Mouse (Mus musculus): ENCODE data around the gene Tmem26. TPM values are rescaled to one million over a fixed set of nuclear protein-coding genes. Genes with fewer than 3 reads are reported as not detected.
"Not testable (repeated sequence)": the region's sequence is repeated elsewhere in the genome, so short reads cannot be mapped to it uniquely, and the experiment has no call there.

The Tmem26 gene
- polyA plus RNA-seq, 1 experiment from 2014 or later, result 5.0 TPM

GRCm38 (mm10) chr10:68715396-68715795, 8.1 kb upstream of the Tmem26 start:
- Histone ChIP-seq H3K9me3 (no peaks in the 10 kb centered on the region), H3K9ac (no peak overlapping the region), H3K4me2 (no peak overlapping the region), H3K27ac (replicated peaks) (no peak overlapping the region), H3K4me1 (replicated peaks) (no peaks in the 10 kb centered on the region), H3K4me3 (no peak overlapping the region), H3K27me3 (no peaks in the 10 kb centered on the region), H3K36me3 (no peaks in the 10 kb centered on the region)
- WGBS, result 88% methylated on average over 3 of the region's 3 CpGs
- ATAC-seq (ENCODE audit: low read depth), result no peak

- WGBS, result 80% methylated on average over 3 of the region's 3 CpGs
- Histone ChIP-seq H3K36me3 (no peaks in the 10 kb centered on the region), H3K4me1 (replicated peaks) (peaks cover 2% of the 10 kb centered on the region), H3K4me2 (no peak overlapping the region), H3K27me3 (peaks cover 2% of the 10 kb centered on the region), H3K27ac (replicated peaks) (no peak overlapping the region), H3K4me3 (no peak overlapping the region), H3K9ac (no peak overlapping the region), H3K9me3 (no peaks in the 10 kb centered on the region)
- ATAC-seq (ENCODE audit: low read depth), result no peak
Observed at GRCm38 (mm10) chr10:68718375-68718774, 5.1 kb upstream of the Tmem26 start.

- Histone ChIP-seq H3K27me3 (peaks cover 4% of the 10 kb centered on the region), H3K9me3 (no peaks in the 10 kb centered on the region), H3K4me2 (no peak overlapping the region), H3K4me1 (replicated peaks) (peaks cover 18% of the 10 kb centered on the region), H3K4me3 (no peak overlapping the region), H3K27ac (replicated peaks) (no peak overlapping the region), H3K36me3 (no peaks in the 10 kb centered on the region), H3K9ac (no peak overlapping the region)
- 72% methylated on average over 5 of the region's 5 CpGs for WGBS
- ATAC-seq (ENCODE audit: low read depth), result no peak
Observed at GRCm38 (mm10) chr10:68720887-68721400, 2.5 kb upstream of the Tmem26 start.

GRCm38 (mm10) chr10:68723015-68723414, 431 bp upstream of the Tmem26 start:
- WGBS, result 37% methylated on average over 7 of the region's 7 CpGs

GRCm38 (mm10) chr10:68724361-68724720, 895 bp downstream of the Tmem26 start:
- no peak overlapping the region for H3K27ac ChIP-seq (replicated peaks)
- no peaks in the 10 kb centered on the region for H3K36me3 ChIP-seq
- under 1% methylated on average over 11 of the region's 11 CpGs for WGBS
- peak overlapping the region; percentile 47 for H3K4me3 ChIP-seq
- H3K4me1 ChIP-seq (replicated peaks), result peaks cover 18% of the 10 kb centered on the region
- peak overlapping the region; percentile 83 for H3K4me2 ChIP-seq
- peak; percentile 50; the same call in 1 of the 2 replicates for ATAC-seq (ENCODE audit: low read depth)
- no peaks in the 10 kb centered on the region for H3K9me3 ChIP-seq
- peaks cover 4% of the 10 kb centered on the region for H3K27me3 ChIP-seq
- H3K9ac ChIP-seq, result peak overlapping the region; percentile 68

More at GRCm38 (mm10) chr10:68723015-68723414, 431 bp upstream of the Tmem26 start:
- Histone ChIP-seq H3K27ac (replicated peaks) (no peak overlapping the region), H3K4me2 (peak overlapping the region; percentile 83), H3K4me1 (replicated peaks) (peaks cover 18% of the 10 kb centered on the region), H3K9ac (no peak overlapping the region), H3K4me3 (no peak overlapping the region), H3K36me3 (no peaks in the 10 kb centered on the region), H3K9me3 (no peaks in the 10 kb centered on the region), H3K27me3 (peaks cover 4% of the 10 kb centered on the region)
- no peak for ATAC-seq (ENCODE audit: low read depth)

GRCm38 (mm10) chr10:68727464-68727863, 4.0 kb downstream of the Tmem26 start:
- Histone ChIP-seq H3K9ac (no peak overlapping the region), H3K4me3 (no peak overlapping the region), H3K36me3 (no peaks in the 10 kb centered on the region), H3K9me3 (no peaks in the 10 kb centered on the region), H3K27me3 (peaks cover 4% of the 10 kb centered on the region), H3K4me2 (no peak overlapping the region), H3K4me1 (replicated peaks) (peaks cover 18% of the 10 kb centered on the region), H3K27ac (replicated peaks) (no peak overlapping the region)
- no peak for ATAC-seq (ENCODE audit: low read depth)
- WGBS, result 66% methylated on average over 5 of the region's 5 CpGs

GRCm38 (mm10) chr10:68735621-68736020, 12.2 kb downstream of the Tmem26 start:
- WGBS, result 85% methylated on average over 3 of the region's 3 CpGs
- Histone ChIP-seq H3K27ac (replicated peaks) (no peak overlapping the region), H3K4me1 (replicated peaks) (no peaks in the 10 kb centered on the region), H3K9me3 (no peaks in the 10 kb centered on the region), H3K27me3 (no peaks in the 10 kb centered on the region), H3K4me3 (no peak overlapping the region), H3K4me2 (no peak overlapping the region), H3K36me3 (no peaks in the 10 kb centered on the region), H3K9ac (no peak overlapping the region)
- ATAC-seq (ENCODE audit: low read depth), result no peak

GRCm38 (mm10) chr10:68737391-68737790, 13.9 kb downstream of the Tmem26 start:
- Histone ChIP-seq H3K4me3 (no peak overlapping the region), H3K4me1 (replicated peaks) (no peaks in the 10 kb centered on the region), H3K9me3 (no peaks in the 10 kb centered on the region), H3K36me3 (no peaks in the 10 kb centered on the region), H3K27ac (replicated peaks) (no peak overlapping the region), H3K9ac (no peak overlapping the region), H3K4me2 (no peak overlapping the region), H3K27me3 (no peaks in the 10 kb centered on the region)
- no peak for ATAC-seq (ENCODE audit: low read depth)
- WGBS, result 83% methylated on average over 7 of the region's 7 CpGs

- H3K4me1 ChIP-seq (replicated peaks); H3K27ac ChIP-seq (replicated peaks); H3K36me3 ChIP-seq; ATAC-seq (ENCODE audit: low read depth); H3K9ac ChIP-seq; H3K4me2 ChIP-seq; H3K27me3 ChIP-seq; H3K9me3 ChIP-seq; H3K4me3 ChIP-seq: not testable (repeated sequence)
- 91% methylated on average over 1 of the region's 1 CpGs for WGBS
Observed at GRCm38 (mm10) chr10:68738981-68739380, 15.5 kb downstream of the Tmem26 start.

- H3K4me2 ChIP-seq, result no peak overlapping the region
- no peak overlapping the region for H3K4me3 ChIP-seq
- 70% methylated on average over 2 of the region's 2 CpGs for whole genome bisulfite sequencing
- no peaks in the 10 kb centered on the region for H3K9me3 ChIP-seq
- no peak for ATAC-seq (ENCODE audit: low read depth)
- H3K27ac ChIP-seq (replicated peaks), result no peak overlapping the region
- no peaks in the 10 kb centered on the region for H3K36me3 ChIP-seq
- no peaks in the 10 kb centered on the region for H3K27me3 ChIP-seq
- no peak overlapping the region for H3K9ac ChIP-seq
- H3K4me1 ChIP-seq (replicated peaks), result no peaks in the 10 kb centered on the region
Observed at GRCm38 (mm10) chr10:68740251-68740650, 16.8 kb downstream of the Tmem26 start.

- Histone ChIP-seq H3K4me2 (no peak overlapping the region), H3K9me3 (no peaks in the 10 kb centered on the region), H3K4me1 (replicated peaks) (no peaks in the 10 kb centered on the region), H3K4me3 (no peak overlapping the region), H3K27me3 (no peaks in the 10 kb centered on the region), H3K9ac (no peak overlapping the region), H3K36me3 (no peaks in the 10 kb centered on the region), H3K27ac (replicated peaks) (no peak overlapping the region)
- 84% methylated on average over 7 of the region's 7 CpGs for WGBS
- no peak for ATAC-seq (ENCODE audit: low read depth)
Observed at GRCm38 (mm10) chr10:68750921-68751320, 27.5 kb downstream of the Tmem26 start.

GRCm38 (mm10) chr10:68759238-68759637, 35.8 kb downstream of the Tmem26 start:
- H3K4me2 ChIP-seq, result no peak overlapping the region
- WGBS, result 58% methylated on average over 5 of the region's 5 CpGs
- no peak overlapping the region for H3K27ac ChIP-seq (replicated peaks)
- no peak for ATAC-seq (ENCODE audit: low read depth)
- no peaks in the 10 kb centered on the region for H3K36me3 ChIP-seq
- no peaks in the 10 kb centered on the region for H3K4me1 ChIP-seq (replicated peaks)
- no peak overlapping the region for H3K9ac ChIP-seq
- H3K27me3 ChIP-seq, result no peaks in the 10 kb centered on the region
- H3K4me3 ChIP-seq, result no peak overlapping the region
- no peaks in the 10 kb centered on the region for H3K9me3 ChIP-seq

GRCm38 (mm10) chr10:68759789-68760188, 36.3 kb downstream of the Tmem26 start:
- 48% methylated on average over 7 of the region's 7 CpGs for WGBS
- Histone ChIP-seq H3K9me3 (no peaks in the 10 kb centered on the region), H3K27ac (replicated peaks) (no peak overlapping the region), H3K4me1 (replicated peaks) (no peaks in the 10 kb centered on the region), H3K36me3 (no peaks in the 10 kb centered on the region), H3K27me3 (no peaks in the 10 kb centered on the region), H3K4me2 (no peak overlapping the region), H3K4me3 (no peak overlapping the region), H3K9ac (no peak overlapping the region)
- no peak for ATAC-seq (ENCODE audit: low read depth)
